ENCODE assay signal across 8 mouse cellular contexts in genomic region chr10:39960441-39960822, GRCm38 (mm10). TPM values are rescaled to one million over a fixed set of nuclear protein-coding genes. Genes with fewer than 3 reads are reported as not detected.
A peak's percentile ranks its signal among the peaks of the same experiment; 100 is the strongest.
DNase-seq lines count a peak whose midpoint lies in the region; ATAC-seq and TF ChIP-seq lines count a peak whose summit lies in the region.

No protein-coding gene starts in this region.

- peak overlapping the region; percentile 79 for H3K4me2 ChIP-seq in lung, postnatal 0 days (replicated peaks; ENCODE audit: low read depth, low read length)
- peak overlapping the region; percentile 80 for H3K4me2 ChIP-seq in liver, embryonic 15.5 days
- H3K4me2 ChIP-seq in stomach, postnatal 0 days (replicated peaks; ENCODE audit: low read depth), result peak overlapping the region; percentile 86

- peak; percentile 34 for ATAC-seq in lung, postnatal 0 days
- ATAC-seq in liver, embryonic 15.5 days (ENCODE audit: insufficient read depth), result no peak; the same call in 1 of the 2 replicates
- ATAC-seq in stomach, postnatal 0 days (ENCODE audit: low FRiP score, low TSS enrichment), result peak; percentile 75

- peak overlapping the region; percentile 67 for H3K4me3 ChIP-seq in cerebellum, adult 2 months (replicated peaks; ENCODE audit: insufficient read depth, low read depth, low read length)
- H3K4me3 ChIP-seq in lung, postnatal 0 days (ENCODE audit: low read depth, low read length), result peak overlapping the region; percentile 44; the same call in 1 of the 2 replicates
- peak overlapping the region; percentile 61; the same call in 1 of the 2 replicates for H3K4me3 ChIP-seq in liver, embryonic 15.5 days (replicated peaks)
- H3K4me3 ChIP-seq in stomach, postnatal 0 days (ENCODE audit: low read depth, low read length), result no peak overlapping the region

- H3K27me3 ChIP-seq in cerebellum, adult 2 months (ENCODE audit: control insufficient read depth, insufficient read depth, low read length), result no peaks in the 10 kb centered on the region
- H3K27me3 ChIP-seq in lung, postnatal 0 days (replicated peaks; ENCODE audit: insufficient read depth, low read length), result no peaks in the 10 kb centered on the region
- 0 out of 2 replicates have a peak, but pooled peaks cover 5% of the 10 kb centered on the region for H3K27me3 ChIP-seq in liver, embryonic 15.5 days
- no peaks in the 10 kb centered on the region for H3K27me3 ChIP-seq in stomach, postnatal 0 days (ENCODE audit: control insufficient read depth, insufficient read depth, low read length)

- no peak for DNase-seq in cerebellum, adult 2 months
- no peak for DNase-seq in cerebellum, adult 11-12 months
- DNase-seq in lung, postnatal 0 days (ENCODE audit: low spot score), result no peak
- no peak for DNase-seq in lung, postnatal 14 days
- DNase-seq in stomach, postnatal 0 days (ENCODE audit: low spot score), result no peak
- no peak for DNase-seq in layer of hippocampus, postnatal 10 days (ENCODE audit: low spot score in 2 of 2)
- DNase-seq in ovary, postnatal 10 days (ENCODE audit: low spot score), result no peak

- no peaks in the 10 kb centered on the region for H3K9me3 ChIP-seq in lung, postnatal 0 days (ENCODE audit: low read length)
- no peaks in the 10 kb centered on the region for H3K9me3 ChIP-seq in liver, embryonic 15.5 days (replicated peaks)
- H3K9me3 ChIP-seq in stomach, postnatal 0 days (ENCODE audit: control insufficient read depth, low read length), result no peaks in the 10 kb centered on the region

- no peak overlapping the region for H3K9ac ChIP-seq in lung, postnatal 0 days (replicated peaks; ENCODE audit: low read depth)
- H3K9ac ChIP-seq in liver, embryonic 15.5 days, result no peak overlapping the region; the same call in 1 of the 2 replicates
- H3K9ac ChIP-seq in stomach, postnatal 0 days (ENCODE audit: low read length), result peak overlapping the region; percentile 4; the same call in 1 of the 2 replicates

- no peak for TF ChIP-seq EP300 in lung, postnatal 0 days (IDR thresholded peaks at IDR 0.05)
- no peak for TF ChIP-seq EP300 in stomach, postnatal 0 days (optimal IDR thresholded peaks at IDR 0.05)

- no peak overlapping the region for H3K27ac ChIP-seq in cerebellum, adult 2 months (ENCODE audit: insufficient read depth, low read length)
- H3K27ac ChIP-seq in lung, postnatal 0 days (ENCODE audit: low read length), result no peak overlapping the region
- H3K27ac ChIP-seq in liver, embryonic 15.5 days (replicated peaks), result no peak overlapping the region
- H3K27ac ChIP-seq in stomach, postnatal 0 days (replicated peaks), result no peak overlapping the region

- no peaks in the 10 kb centered on the region for H3K36me3 ChIP-seq in lung, postnatal 0 days (ENCODE audit: insufficient read depth, low read length)
- H3K36me3 ChIP-seq in liver, embryonic 15.5 days (replicated peaks), result no peaks in the 10 kb centered on the region
- H3K36me3 ChIP-seq in stomach, postnatal 0 days (ENCODE audit: control insufficient read depth, insufficient read depth, low read length), result no peaks in the 10 kb centered on the region

- TF ChIP-seq CTCF in cerebellum, adult 2 months (IDR thresholded peaks at IDR 0.05; ENCODE audit: borderline replicate concordance, insufficient read depth, low read depth, low read length), result no peak
- no peak for TF ChIP-seq CTCF in lung, postnatal 0 days (IDR thresholded peaks at IDR 0.05)
- TF ChIP-seq CTCF in stomach, postnatal 0 days (IDR thresholded peaks at IDR 0.05; ENCODE audit: low read depth), result no peak

- no peaks in the 10 kb centered on the region for H3K4me1 ChIP-seq in cerebellum, adult 2 months (ENCODE audit: control insufficient read depth, insufficient read depth, low read length)
- peaks cover 6% of the 10 kb centered on the region; the same call in 1 of the 2 replicates for H3K4me1 ChIP-seq in lung, postnatal 0 days (ENCODE audit: insufficient read depth, low read depth, low read length)
- H3K4me1 ChIP-seq in liver, embryonic 15.5 days (replicated peaks), result peaks cover 17% of the 10 kb centered on the region
- H3K4me1 ChIP-seq in stomach, postnatal 0 days (replicated peaks; ENCODE audit: control insufficient read depth, insufficient read depth), result no peaks in the 10 kb centered on the region; the same call in 1 of the 2 replicates

- 42% methylated on average over 11 of the region's 11 CpGs for WGBS in cerebellum, adult 2 months
- 43% methylated on average over 11 of the region's 11 CpGs for WGBS in lung, postnatal 0 days
- 43% methylated on average over 11 of the region's 11 CpGs for WGBS in liver, embryonic 15.5 days (ENCODE audit: insufficient replicate concordance)
- WGBS in stomach, postnatal 0 days, result 35% methylated on average over 11 of the region's 11 CpGs

- no peak for TF ChIP-seq POLR2A in cerebellum, adult 2 months (IDR thresholded peaks at IDR 0.05; ENCODE audit: borderline replicate concordance, insufficient read depth, low read length)

RNA-seq across cellular contexts. Expression of gene Mfsd4b3, which starts 0.5 kb away (rescaled TPM):
- polyA plus RNA-seq in cerebellum, adult 2 months (2012; rRNA removed), result 0.07 and 0.13 TPM in 2 replicates
- 0.55 and 0.57 TPM in 2 replicates for polyA plus RNA-seq in lung, postnatal 0 days (2015; fragmentation: Nextera tagmentation; extraction: Ambion mirVana)
- 2.8 and 3.4 TPM in 2 replicates for polyA plus RNA-seq in liver, embryonic 15.5 days (2015; fragmentation: Nextera tagmentation; extraction: Ambion mirVana)
- 1.3 and 1.7 TPM in 2 replicates for polyA plus RNA-seq in stomach, postnatal 0 days (2015; fragmentation: Nextera tagmentation; extraction: Ambion mirVana)
- under 1 TPM in 1 of 2 experiments, not detected in 1; 0.30 TPM for total RNA-seq in layer of hippocampus, postnatal 10 days (2021)

RNA-seq across cellular contexts. Expression of gene Mfsd4b5, which starts 26.0 kb away (rescaled TPM):
- polyA plus RNA-seq in cerebellum, adult 2 months (2012; rRNA removed), result 0.08 and 0.13 TPM in 2 replicates
- 0.11 and 0.13 TPM in 2 replicates for polyA plus RNA-seq in lung, postnatal 0 days (2015; fragmentation: Nextera tagmentation; extraction: Ambion mirVana)
- polyA plus RNA-seq in liver, embryonic 15.5 days (2015; fragmentation: Nextera tagmentation; extraction: Ambion mirVana), result 0.07 and 0.10 TPM in 2 replicates
- 0.13 and 0.16 TPM in 2 replicates for polyA plus RNA-seq in stomach, postnatal 0 days (2015; fragmentation: Nextera tagmentation; extraction: Ambion mirVana)
- under 1 TPM; 0.36 to 0.62 TPM for total RNA-seq in layer of hippocampus, postnatal 10 days (2021)

RNA-seq across cellular contexts. Expression of gene Mfsd4b2, which starts 33.7 kb away (rescaled TPM):
- not detected in 2 replicates for polyA plus RNA-seq in cerebellum, adult 2 months (2012; rRNA removed)
- not detected in 2 replicates for polyA plus RNA-seq in lung, postnatal 0 days (2015; fragmentation: Nextera tagmentation; extraction: Ambion mirVana)
- polyA plus RNA-seq in liver, embryonic 15.5 days (2015; fragmentation: Nextera tagmentation; extraction: Ambion mirVana), result not detected in 2 replicates
- polyA plus RNA-seq in stomach, postnatal 0 days (2015; fragmentation: Nextera tagmentation; extraction: Ambion mirVana), result not detected in 2 replicates
- under 1 TPM in 1 of 2 experiments, not detected in 1; 0.29 TPM for total RNA-seq in layer of hippocampus, postnatal 10 days (2021)
